Mouse (Mus musculus) intestine, embryonic 14.5 days (tissue): ENCODE data around the gene Ngb. TPM values are rescaled to one million over a fixed set of nuclear protein-coding genes. Genes with fewer than 3 reads are reported as not detected.

Experiments
- ATAC-seq: fragments of 200-750 bp; cut with Nextera tagmentation; replicated peaks from 2 replicates; pipeline ENCODE4 v1.8.0; 2017; ENCODE audit warnings: low read depth, moderate number of reproducible peaks, moderate TSS enrichment, moderate library complexity; ENCODE audit not compliant: low FRiP score, low TSS enrichment
- DNase-seq: peaks from one replicate; pipeline ENCODE4 v3.0.0-alpha.2; 2018; ENCODE audit warnings: low spot score
- H3K27ac ChIP-seq: fragments of 300-500 bp; sonication (generic); 2 replicates; pipeline ENCODE4 v1.5.1; 2014; ENCODE audit warnings: low read depth, mild to moderate bottlenecking, control low read depth
- H3K27me3 ChIP-seq: fragments of 300-500 bp; sonication (generic); replicated peaks from 2 replicates; pipeline ENCODE4 v1.6.1; 2014; ENCODE audit warnings: low read length, control low read depth; ENCODE audit not compliant: control insufficient read depth, insufficient read depth
- H3K36me3 ChIP-seq: fragments of 300-500 bp; sonication (generic); 2 replicates; pipeline ENCODE4 v1.6.1; 2014; ENCODE audit warnings: low read length, control low read depth; ENCODE audit not compliant: control insufficient read depth, insufficient read depth
- H3K4me1 ChIP-seq: fragments of 300-500 bp; sonication (generic); replicated peaks from 2 replicates; pipeline ENCODE4 v1.6.1; 2014; ENCODE audit warnings: low read length, control low read depth, mixed read lengths; ENCODE audit not compliant: control insufficient read depth, insufficient read depth
- H3K4me2 ChIP-seq: fragments of 300-500 bp; sonication (generic); 2 replicates; pipeline ENCODE4 v1.6.1; 2014; ENCODE audit warnings: low read length
- H3K4me3 ChIP-seq: fragments of 300-500 bp; sonication (generic); 2 replicates; pipeline ENCODE4 v1.5.1; 2014; ENCODE audit warnings: low read depth, low read length, control low read depth, mixed read lengths
- H3K9ac ChIP-seq: fragments of 300-500 bp; sonication (generic); 2 replicates; pipeline ENCODE4 v1.6.1; 2014; ENCODE audit warnings: mild to moderate bottlenecking, low read length
- H3K9me3 ChIP-seq: fragments of 300-500 bp; sonication (generic); 2 replicates; pipeline ENCODE4 v1.6.1; 2016; ENCODE audit warnings: low read length, control low read depth; ENCODE audit not compliant: control insufficient read depth
- WGBS: fragments of 180-500 bp; shearing (Covaris S2); extraction: QIAGEN DNeasy Blood & Tissue Kit; methylation state at CpG from one replicate; pipeline ENCODE4 v1.1.7; 2014; 5-methylcytosine and 5-hydroxymethylcytosine counted together
- polyA plus RNA-seq: library from polyadenylated mRNA; unstranded; fragments of >200 nt; fragmentation: Nextera tagmentation; extraction: Ambion mirVana; gene quantifications from 2 replicates; pipeline ENCODE4 v1.2.1, GENCODE M21; 2014

The Ngb gene
- polyA plus RNA-seq, 1 experiment from 2014 or later = 1.8 TPM

- peaks cover 34% of the 10 kb centered on the region for H3K36me3 ChIP-seq
- H3K9me3 ChIP-seq = no peaks in the 10 kb centered on the region
- 86% methylated on average over 15 of the region's 15 CpGs for WGBS
- ATAC-seq = no peak
- no peak overlapping the region for H3K4me2 ChIP-seq
- no peak overlapping the region for H3K27ac ChIP-seq
- H3K4me1 ChIP-seq = no peaks in the 10 kb centered on the region
- no peaks in the 10 kb centered on the region for H3K27me3 ChIP-seq
- H3K4me3 ChIP-seq = no peak overlapping the region
- H3K9ac ChIP-seq = no peak overlapping the region
- no peak for DNase-seq
Measured at GRCm38 (mm10) chr12:87137439-87138341, 35.4 kb upstream of the Ngb start.

GRCm38 (mm10) chr12:87132784-87133183 lies 30.4 kb upstream of the Ngb start:
- Histone ChIP-seq H3K4me3 (no peak overlapping the region), H3K9ac (no peak overlapping the region), H3K9me3 (no peaks in the 10 kb centered on the region), H3K27me3 (no peaks in the 10 kb centered on the region), H3K36me3 (peaks cover 39% of the 10 kb centered on the region), H3K27ac (no peak overlapping the region), H3K4me2 (no peak overlapping the region), H3K4me1 (no peaks in the 10 kb centered on the region)
- WGBS = 90% methylated on average over 9 of the region's 9 CpGs
- ATAC-seq = no peak
- DNase-seq = no peak

GRCm38 (mm10) chr12:87132210-87132609 lies 29.9 kb upstream of the Ngb start:
- no peak overlapping the region for H3K27ac ChIP-seq
- DNase-seq (no peak), ATAC-seq (no peak)
- H3K9ac ChIP-seq = no peak overlapping the region
- H3K9me3 ChIP-seq = no peaks in the 10 kb centered on the region
- no peaks in the 10 kb centered on the region for H3K27me3 ChIP-seq
- H3K4me1 ChIP-seq = no peaks in the 10 kb centered on the region
- 86% methylated on average over 6 of the region's 6 CpGs for WGBS
- peaks cover 36% of the 10 kb centered on the region for H3K36me3 ChIP-seq
- no peak overlapping the region for H3K4me2 ChIP-seq
- H3K4me3 ChIP-seq = no peak overlapping the region

GRCm38 (mm10) chr12:87131619-87132018 lies 29.3 kb upstream of the Ngb start:
- 59% methylated on average over 3 of the region's 3 CpGs for WGBS
- H3K9me3 ChIP-seq = no peaks in the 10 kb centered on the region
- H3K36me3 ChIP-seq = peaks cover 35% of the 10 kb centered on the region
- ATAC-seq = no peak
- H3K27me3 ChIP-seq = no peaks in the 10 kb centered on the region
- peak; percentile 58 for DNase-seq
- H3K4me3 ChIP-seq = no peak overlapping the region
- no peak overlapping the region for H3K4me2 ChIP-seq
- no peak overlapping the region for H3K27ac ChIP-seq
- H3K4me1 ChIP-seq = no peaks in the 10 kb centered on the region
- H3K9ac ChIP-seq = no peak overlapping the region

GRCm38 (mm10) chr12:87131181-87131580 lies 28.8 kb upstream of the Ngb start:
- H3K4me2 ChIP-seq = no peak overlapping the region
- no peaks in the 10 kb centered on the region for H3K27me3 ChIP-seq
- no peak overlapping the region for H3K4me3 ChIP-seq
- no peak overlapping the region for H3K27ac ChIP-seq
- no peak overlapping the region for H3K9ac ChIP-seq
- no peak for ATAC-seq
- H3K36me3 ChIP-seq = peaks cover 35% of the 10 kb centered on the region
- WGBS = 80% methylated on average over 2 of the region's 2 CpGs
- DNase-seq = no peak
- no peaks in the 10 kb centered on the region for H3K9me3 ChIP-seq
- H3K4me1 ChIP-seq = no peaks in the 10 kb centered on the region

- no peaks in the 10 kb centered on the region for H3K27me3 ChIP-seq
- H3K9me3 ChIP-seq = no peaks in the 10 kb centered on the region
- no peak overlapping the region for H3K27ac ChIP-seq
- peaks cover 30% of the 10 kb centered on the region for H3K36me3 ChIP-seq
- no peak overlapping the region for H3K9ac ChIP-seq
- no peaks in the 10 kb centered on the region for H3K4me1 ChIP-seq
- no peak for ATAC-seq
- WGBS = 91% methylated on average over 4 of the region's 4 CpGs
- H3K4me3 ChIP-seq = no peak overlapping the region
- no peak for DNase-seq
- H3K4me2 ChIP-seq = no peak overlapping the region
Measured at GRCm38 (mm10) chr12:87130224-87130623, 27.9 kb upstream of the Ngb start.

- DNase-seq = no peak
- no peak overlapping the region for H3K9ac ChIP-seq
- H3K27me3 ChIP-seq = no peaks in the 10 kb centered on the region
- WGBS = 74% methylated on average over 4 of the region's 4 CpGs
- H3K4me3 ChIP-seq = no peak overlapping the region
- H3K9me3 ChIP-seq = no peaks in the 10 kb centered on the region
- no peak overlapping the region for H3K4me2 ChIP-seq
- no peak for ATAC-seq
- peaks cover 38% of the 10 kb centered on the region for H3K36me3 ChIP-seq
- no peak overlapping the region for H3K27ac ChIP-seq
- no peaks in the 10 kb centered on the region for H3K4me1 ChIP-seq
Measured at GRCm38 (mm10) chr12:87127256-87127655, 24.9 kb upstream of the Ngb start.

- no peak overlapping the region for H3K4me3 ChIP-seq
- no peak for ATAC-seq
- no peak for DNase-seq
- 82% methylated on average over 4 of the region's 4 CpGs for WGBS
- no peaks in the 10 kb centered on the region for H3K27me3 ChIP-seq
- no peaks in the 10 kb centered on the region for H3K4me1 ChIP-seq
- H3K9me3 ChIP-seq = no peaks in the 10 kb centered on the region
- H3K9ac ChIP-seq = no peak overlapping the region
- H3K27ac ChIP-seq = no peak overlapping the region
- no peak overlapping the region for H3K4me2 ChIP-seq
- peaks cover 53% of the 10 kb centered on the region for H3K36me3 ChIP-seq
Measured at GRCm38 (mm10) chr12:87121918-87122589, 19.7 kb upstream of the Ngb start.
